Mouse (Mus musculus): ENCODE measurements around the gene Plekha8. TPM values are rescaled to one million over a fixed set of nuclear protein-coding genes. Genes with fewer than 3 reads are reported as not detected.

Plekha8 gene
- polyA plus RNA-seq, 1 experiment from 2014 or later = 16.5 TPM

- 64% methylated on average over 6 of the region's 6 CpGs for WGBS
- H3K9me3 ChIP-seq (replicated peaks) = no peaks in the 10 kb centered on the region
- peak overlapping the region; percentile 69 for H3K4me3 ChIP-seq
- H3K4me1 ChIP-seq = peaks cover 56% of the 10 kb centered on the region
- no peaks in the 10 kb centered on the region for H3K36me3 ChIP-seq
- no peak for DNase-seq (ENCODE audit: low spot score)
- H3K27me3 ChIP-seq (ENCODE audit: low read depth, poor library complexity, severe bottlenecking) = no peaks in the 10 kb centered on the region
- H3K27ac ChIP-seq (replicated peaks) = no peak overlapping the region
These were observed 3.1 kb upstream of the Plekha8 start for GRCm38 (mm10) chr6:54591778-54592177.

DNA sequence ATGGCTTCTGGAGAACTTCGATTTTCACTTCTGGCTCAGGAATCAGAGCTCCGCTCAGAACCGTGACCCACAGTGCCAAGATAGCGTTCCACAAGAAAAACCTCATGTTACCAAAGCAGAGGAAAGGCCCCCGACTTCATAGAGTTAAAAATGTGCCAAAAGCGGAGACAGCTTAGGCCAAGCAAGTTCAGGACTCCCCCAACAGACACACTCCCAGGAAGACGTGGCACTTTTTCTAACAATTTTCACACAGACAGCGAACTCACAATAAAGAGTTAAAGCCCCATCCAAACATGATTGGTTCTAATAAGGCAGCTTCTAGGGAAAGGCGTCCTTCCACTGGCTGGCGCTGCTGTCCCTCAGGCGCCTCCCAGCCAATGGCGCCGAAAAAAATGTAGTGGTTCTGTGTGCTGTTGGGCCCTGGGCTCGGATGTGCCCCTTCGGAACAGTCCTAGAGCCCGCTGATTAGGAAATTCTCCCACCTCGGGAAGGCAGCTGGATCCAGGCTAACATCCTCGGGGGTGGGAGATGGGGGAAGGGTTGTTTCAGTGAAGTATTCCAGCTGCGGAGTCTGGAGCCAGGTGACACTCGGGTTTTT, 1.9 kb upstream of the Plekha8 start:
- peak; percentile 86 for DNase-seq (ENCODE audit: low spot score)
- H3K4me1 ChIP-seq = peaks cover 61% of the 10 kb centered on the region
- 0 out of 2 replicates have a peak, but pooled peaks cover 3% of the 10 kb centered on the region for H3K27me3 ChIP-seq (ENCODE audit: low read depth, poor library complexity, severe bottlenecking)
- under 1% methylated on average over 20 of the region's 20 CpGs for WGBS
- H3K9me3 ChIP-seq (replicated peaks) = no peaks in the 10 kb centered on the region
- H3K4me3 ChIP-seq = peak overlapping the region; percentile 69
- H3K27ac ChIP-seq (replicated peaks) = peak overlapping the region; percentile 86
- no peaks in the 10 kb centered on the region for H3K36me3 ChIP-seq

- H3K36me3 ChIP-seq = no peaks in the 10 kb centered on the region
- DNase-seq (ENCODE audit: low spot score) = no peak
- H3K27ac ChIP-seq (replicated peaks) = no peak overlapping the region; the same call in 1 of the 2 replicates
- no peaks in the 10 kb centered on the region for H3K9me3 ChIP-seq (replicated peaks)
- peaks cover 60% of the 10 kb centered on the region for H3K4me1 ChIP-seq
- H3K27me3 ChIP-seq (ENCODE audit: low read depth, poor library complexity, severe bottlenecking) = 0 out of 2 replicates have a peak, but pooled peaks cover 3% of the 10 kb centered on the region
- H3K4me3 ChIP-seq = peak overlapping the region; percentile 69
- WGBS = 62% methylated on average over 8 of the region's 8 CpGs
These were observed 994 bp upstream of the Plekha8 start for GRCm38 (mm10) chr6:54593766-54594468.

GRCm38 (mm10) chr6:54595330-54595878, 493 bp downstream of the Plekha8 start:
- peaks cover 56% of the 10 kb centered on the region for H3K4me1 ChIP-seq
- no peak for DNase-seq (ENCODE audit: low spot score)

DNA sequence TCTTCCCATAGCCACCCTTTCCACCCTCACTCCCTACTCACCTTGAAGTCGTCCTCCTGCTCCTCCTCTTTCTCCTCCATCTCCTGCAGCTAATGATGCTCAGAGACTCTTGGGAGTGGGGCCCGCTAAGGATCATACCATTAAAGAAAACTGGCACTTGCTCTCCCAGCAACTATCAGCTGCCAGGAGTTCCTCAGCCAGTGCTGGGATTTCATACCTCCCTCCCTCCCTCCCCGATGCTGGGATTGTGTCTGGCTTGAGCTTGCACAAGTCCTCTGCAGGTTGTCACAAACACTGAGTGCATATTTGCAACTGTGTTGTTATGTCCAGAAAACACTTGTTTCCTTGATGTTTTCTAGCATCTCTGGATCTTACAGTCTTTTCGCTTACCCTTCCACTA, 2.3 kb downstream of the Plekha8 start, which contains the start of gene Fkbp14:
Gene Fkbp14 (minus strand): TSS at position 101 of the 400 bp plus-strand sequence.
- Histone ChIP-seq H3K9me3 (replicated peaks) (no peaks in the 10 kb centered on the region), H3K27me3 (ENCODE audit: low read depth, poor library complexity, severe bottlenecking) (0 out of 2 replicates have a peak, but pooled peaks cover 3% of the 10 kb centered on the region), H3K36me3 (no peaks in the 10 kb centered on the region), H3K4me3 (peak within 1 kb of the TSS; percentile 79), H3K27ac (replicated peaks) (no peak within 1 kb of the TSS), H3K4me1 (peaks cover 40% of the 10 kb centered on the region)
- 76% methylated on average over 4 of the region's 4 CpGs for WGBS
- no peak for DNase-seq (ENCODE audit: low spot score)

More at GRCm38 (mm10) chr6:54595330-54595878, 493 bp downstream of the Plekha8 start:
- under 1% methylated on average over 48 of the region's 48 CpGs for WGBS
- H3K27ac ChIP-seq (replicated peaks) = peak overlapping the region; percentile 90
- peak overlapping the region; percentile 79 for H3K4me3 ChIP-seq
- H3K36me3 ChIP-seq = no peaks in the 10 kb centered on the region
- 0 out of 2 replicates have a peak, but pooled peaks cover 3% of the 10 kb centered on the region for H3K27me3 ChIP-seq (ENCODE audit: low read depth, poor library complexity, severe bottlenecking)
- H3K9me3 ChIP-seq (replicated peaks) = no peaks in the 10 kb centered on the region

DNA sequence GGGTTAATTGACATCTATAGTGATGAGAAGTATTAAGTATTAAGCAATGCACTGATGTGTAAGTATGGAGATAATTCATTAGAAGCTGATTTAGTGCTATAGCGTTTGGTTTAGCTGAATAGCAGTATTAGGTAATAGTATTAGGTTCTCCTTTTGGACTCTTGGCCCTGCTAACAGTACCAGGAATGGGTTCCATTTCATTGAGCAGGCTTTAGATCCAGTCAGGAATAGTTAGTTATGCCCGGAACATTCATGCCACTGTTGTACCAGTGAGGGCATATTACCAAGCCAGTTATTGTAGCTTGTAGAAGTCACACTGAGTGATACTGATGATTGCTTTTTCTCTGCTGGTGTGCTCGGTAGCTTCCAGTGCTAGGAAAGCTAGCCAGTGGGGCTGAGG, 2.8 kb downstream of the Plekha8 start:
- DNase-seq (ENCODE audit: low spot score) = no peak
- H3K27me3 ChIP-seq (ENCODE audit: low read depth, poor library complexity, severe bottlenecking) = 0 out of 2 replicates have a peak, but pooled peaks cover 3% of the 10 kb centered on the region
- no peaks in the 10 kb centered on the region for H3K36me3 ChIP-seq
- WGBS = 90% methylated on average over 3 of the region's 3 CpGs
- no peak overlapping the region for H3K4me3 ChIP-seq
- no peak overlapping the region for H3K27ac ChIP-seq (replicated peaks)
- peaks cover 35% of the 10 kb centered on the region for H3K4me1 ChIP-seq
- H3K9me3 ChIP-seq (replicated peaks) = no peaks in the 10 kb centered on the region

DNA sequence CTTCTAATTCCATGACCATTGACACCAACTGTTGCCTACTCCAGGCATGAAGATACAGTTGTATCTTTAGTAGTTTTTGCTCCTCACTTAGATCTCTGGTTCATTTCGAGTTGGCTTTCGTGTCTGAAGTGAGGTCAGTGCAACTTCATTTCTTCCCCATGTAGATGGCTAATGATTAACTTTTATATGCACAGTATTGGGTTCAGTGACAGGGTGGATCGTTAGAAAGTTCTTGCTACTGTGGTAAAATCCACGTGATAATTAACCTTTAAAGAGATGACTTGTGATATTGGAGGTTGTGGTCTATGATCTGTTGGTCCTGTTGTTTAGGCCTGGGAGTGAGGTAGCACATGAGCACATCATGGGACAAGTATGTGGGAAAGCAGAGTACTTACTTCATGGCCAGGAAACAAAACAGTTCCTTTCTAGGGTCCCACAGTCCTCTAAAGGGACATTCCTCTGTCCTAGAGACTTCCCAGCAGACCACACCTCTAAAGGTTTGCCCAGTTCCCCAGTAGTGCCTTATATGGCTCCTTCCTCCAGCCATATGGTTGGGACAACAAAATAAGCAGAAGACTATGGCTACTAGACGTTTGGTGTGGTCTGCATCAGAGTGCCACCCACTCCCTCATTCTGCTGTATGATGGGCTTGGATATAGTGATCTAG, 5.9 kb downstream of the Plekha8 start:
- no peak for DNase-seq (ENCODE audit: low spot score)
- H3K4me3 ChIP-seq = no peak overlapping the region
- H3K27me3 ChIP-seq (ENCODE audit: low read depth, poor library complexity, severe bottlenecking) = 0 out of 2 replicates have a peak, but pooled peaks cover 3% of the 10 kb centered on the region
- 86% methylated on average over 5 of the region's 5 CpGs for WGBS
- H3K27ac ChIP-seq (replicated peaks) = no peak overlapping the region
- H3K9me3 ChIP-seq (replicated peaks) = no peaks in the 10 kb centered on the region
- peaks cover 14% of the 10 kb centered on the region for H3K4me1 ChIP-seq
- H3K36me3 ChIP-seq = peaks cover 5% of the 10 kb centered on the region; the same call in 1 of the 2 replicates

- no peaks in the 10 kb centered on the region; the same call in 1 of the 2 replicates for H3K9me3 ChIP-seq (replicated peaks)
- no peak overlapping the region for H3K4me3 ChIP-seq
- WGBS = 96% methylated on average over 2 of the region's 2 CpGs
- H3K27ac ChIP-seq (replicated peaks) = no peak overlapping the region
- peaks cover 5% of the 10 kb centered on the region; the same call in 1 of the 2 replicates for H3K36me3 ChIP-seq
- DNase-seq (ENCODE audit: low spot score) = no peak
- no peaks in the 10 kb centered on the region for H3K27me3 ChIP-seq (ENCODE audit: low read depth, poor library complexity, severe bottlenecking)
- no peaks in the 10 kb centered on the region for H3K4me1 ChIP-seq
These were observed 8.0 kb downstream of the Plekha8 start for GRCm38 (mm10) chr6:54602891-54603290.

GRCm38 (mm10) chr6:54604001-54604715, 9.2 kb downstream of the Plekha8 start:
- H3K27ac ChIP-seq (replicated peaks) = no peak overlapping the region
- H3K4me1 ChIP-seq = no peaks in the 10 kb centered on the region
- H3K36me3 ChIP-seq = peaks cover 13% of the 10 kb centered on the region; the same call in 1 of the 2 replicates
- peaks cover 4% of the 10 kb centered on the region; the same call in 1 of the 2 replicates for H3K9me3 ChIP-seq (replicated peaks)
- no peak for DNase-seq (ENCODE audit: low spot score)
- H3K4me3 ChIP-seq = no peak overlapping the region
- H3K27me3 ChIP-seq (ENCODE audit: low read depth, poor library complexity, severe bottlenecking) = no peaks in the 10 kb centered on the region
- WGBS = 100% methylated on average over 1 of the region's 1 CpGs

DNA sequence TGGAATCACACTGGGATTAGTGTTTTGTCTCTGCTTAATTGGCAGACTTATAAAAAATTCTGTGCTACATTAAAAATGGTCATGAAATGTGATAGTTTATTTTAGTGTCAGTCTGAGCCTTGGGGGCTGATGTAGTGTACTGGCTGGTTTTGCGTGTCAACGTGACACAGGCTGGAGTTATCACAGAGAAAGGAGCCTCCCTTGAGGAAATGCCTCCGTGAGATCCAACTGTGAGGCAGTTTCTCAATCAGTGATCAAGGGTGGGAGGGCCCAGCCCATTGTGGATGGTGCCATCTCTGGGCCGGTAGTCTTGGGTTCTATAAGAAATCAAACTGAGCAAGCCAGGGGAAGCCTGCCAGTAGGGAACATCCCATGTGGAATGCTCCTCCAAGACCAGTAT, 11.3 kb downstream of the Plekha8 start:
- DNase-seq (ENCODE audit: low spot score) = no peak

DNA sequence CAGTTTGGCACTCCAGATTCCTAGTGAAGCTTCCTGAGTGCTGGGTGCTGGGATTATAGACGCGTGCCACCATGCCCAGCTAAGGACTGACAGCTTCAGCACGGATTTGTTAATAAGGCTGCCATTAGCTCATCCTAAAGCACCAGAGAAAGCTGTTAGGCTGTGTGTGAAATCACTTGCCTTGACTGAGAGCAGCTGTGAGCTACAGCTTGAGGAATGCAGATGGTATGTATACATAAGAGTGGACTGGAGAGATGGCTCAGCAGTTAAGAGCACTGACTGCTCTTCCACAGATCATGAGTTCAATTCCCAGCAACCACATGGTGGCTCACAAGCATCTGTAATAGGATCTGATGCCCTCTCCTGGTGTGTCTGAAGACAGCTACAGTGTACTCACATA, 22.5 kb downstream of the Plekha8 start:
- peaks cover 18% of the 10 kb centered on the region for H3K36me3 ChIP-seq
- no peaks in the 10 kb centered on the region for H3K9me3 ChIP-seq (replicated peaks)
- DNase-seq (ENCODE audit: low spot score) = no peak
- no peaks in the 10 kb centered on the region for H3K4me1 ChIP-seq
- H3K27ac ChIP-seq (replicated peaks) = no peak overlapping the region
- 89% methylated on average over 3 of the region's 3 CpGs for WGBS
- no peaks in the 10 kb centered on the region for H3K27me3 ChIP-seq (ENCODE audit: low read depth, poor library complexity, severe bottlenecking)
- no peak overlapping the region for H3K4me3 ChIP-seq

More for the DNA sequence above, 11.3 kb downstream of the Plekha8 start:
- Histone ChIP-seq H3K36me3 (peaks cover 18% of the 10 kb centered on the region), H3K9me3 (replicated peaks) (peaks cover 9% of the 10 kb centered on the region; the same call in 1 of the 2 replicates), H3K27me3 (ENCODE audit: low read depth, poor library complexity, severe bottlenecking) (no peaks in the 10 kb centered on the region), H3K4me3 (no peak overlapping the region), H3K4me1 (no peaks in the 10 kb centered on the region), H3K27ac (replicated peaks) (no peak overlapping the region)
- WGBS = 76% methylated on average over 4 of the region's 4 CpGs

DNA sequence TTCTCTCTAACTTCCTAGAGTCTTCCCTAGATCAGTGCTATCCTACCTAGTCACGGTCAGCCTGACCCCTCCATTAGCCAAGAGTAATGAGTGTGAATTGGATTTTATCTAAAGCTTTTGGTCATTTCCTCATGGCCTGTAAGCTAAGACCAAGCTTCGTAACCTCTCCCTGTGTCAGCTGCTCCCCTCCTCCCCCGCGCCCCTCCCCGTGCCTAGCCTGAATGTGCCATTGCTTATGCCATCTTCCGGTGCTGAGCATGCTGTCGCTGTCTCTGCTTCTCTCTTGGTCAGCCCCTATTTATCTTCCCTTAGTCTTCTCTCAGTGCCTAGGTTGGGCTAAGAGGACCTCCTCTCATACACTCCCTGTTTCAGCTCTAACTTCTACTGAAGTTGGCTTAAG, 24.6 kb downstream of the Plekha8 start:
- DNase-seq (ENCODE audit: low spot score) = no peak
- H3K4me3 ChIP-seq = no peak overlapping the region
- H3K27me3 ChIP-seq (ENCODE audit: low read depth, poor library complexity, severe bottlenecking) = no peaks in the 10 kb centered on the region
- H3K9me3 ChIP-seq (replicated peaks) = no peaks in the 10 kb centered on the region
- no peak overlapping the region for H3K27ac ChIP-seq (replicated peaks)
- no peaks in the 10 kb centered on the region for H3K4me1 ChIP-seq
- H3K36me3 ChIP-seq = peaks cover 34% of the 10 kb centered on the region
- 87% methylated on average over 7 of the region's 7 CpGs for WGBS
